Mouse (Mus musculus): ENCODE data around the gene Dnaja2. TPM values are rescaled to one million over a fixed set of nuclear protein-coding genes. Genes with fewer than 3 reads are reported as not detected.
A peak's percentile ranks its signal among the peaks of the same experiment; 100 is the strongest.

The Dnaja2 gene
- polyA plus RNA-seq, 1 experiment from 2014 or later: 206 TPM

DNA sequence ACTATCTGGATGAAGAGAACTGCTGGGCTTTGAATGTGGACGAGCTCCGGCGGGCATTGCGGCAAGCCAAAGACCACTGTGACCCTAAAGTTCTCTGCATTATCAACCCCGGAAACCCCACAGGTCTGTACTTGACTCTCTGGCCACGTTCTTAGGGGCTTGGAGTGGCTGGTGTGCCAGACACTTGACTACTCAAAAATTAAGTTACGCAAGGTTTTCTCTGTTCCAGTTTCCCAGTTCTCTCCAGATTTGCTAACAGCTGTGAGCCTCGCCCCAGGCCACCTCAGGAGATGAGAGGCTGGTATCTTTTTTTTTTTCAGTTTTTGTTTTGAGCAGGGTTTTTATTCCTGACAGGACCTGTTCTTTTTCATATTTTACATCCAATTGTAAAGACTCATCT, 42.9 kb downstream of the Dnaja2 start:
- no peaks in the 10 kb centered on the region for H3K4me1 ChIP-seq
- WGBS: 94% methylated on average over 8 of the region's 8 CpGs
- no peaks in the 10 kb centered on the region for H3K9me3 ChIP-seq
- no peak overlapping the region for H3K27ac ChIP-seq
- H3K27me3 ChIP-seq (ENCODE audit: poor library complexity, severe bottlenecking): no peaks in the 10 kb centered on the region
- no peak for DNase-seq (ENCODE audit: extremely low spot score, low spot score)
- no peak overlapping the region for H3K4me3 ChIP-seq
- H3K36me3 ChIP-seq (replicated peaks): peaks cover 96% of the 10 kb centered on the region

DNA sequence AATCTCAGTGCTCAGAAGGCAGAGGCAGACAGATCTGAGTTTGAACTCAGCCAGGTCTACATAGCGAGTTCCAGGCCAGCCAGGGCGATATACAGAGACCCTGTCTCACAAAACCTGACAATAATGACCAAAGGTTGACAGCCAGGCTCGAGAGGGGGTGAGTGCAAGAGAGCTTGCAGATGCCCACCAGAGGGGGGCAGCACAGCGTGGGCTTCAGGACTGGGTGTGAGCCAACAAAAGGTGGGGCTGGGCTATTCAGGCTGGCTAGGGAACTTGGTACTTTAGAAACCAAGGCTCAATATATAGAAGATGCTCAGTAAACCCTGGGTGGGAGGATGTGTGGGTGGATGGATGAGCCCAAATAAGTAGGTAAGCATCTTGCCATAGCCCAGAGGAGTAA, 46.5 kb downstream of the Dnaja2 start:
- Histone ChIP-seq H3K4me1 (peaks cover 5% of the 10 kb centered on the region; the same call in 1 of the 2 replicates), H3K27ac (no peak overlapping the region), H3K9me3 (no peaks in the 10 kb centered on the region), H3K27me3 (ENCODE audit: poor library complexity, severe bottlenecking) (no peaks in the 10 kb centered on the region), H3K4me3 (no peak overlapping the region), H3K36me3 (replicated peaks) (peaks cover 96% of the 10 kb centered on the region)
- no peak for DNase-seq (ENCODE audit: extremely low spot score, low spot score)
- 76% methylated on average over 4 of the region's 4 CpGs for WGBS

- WGBS: 81% methylated on average over 4 of the region's 4 CpGs
- DNase-seq (ENCODE audit: extremely low spot score, low spot score): no peak
- H3K4me3 ChIP-seq: no peak overlapping the region
- H3K27me3 ChIP-seq (ENCODE audit: poor library complexity, severe bottlenecking): no peaks in the 10 kb centered on the region
- no peaks in the 10 kb centered on the region for H3K9me3 ChIP-seq
- H3K27ac ChIP-seq: no peak overlapping the region
- H3K4me1 ChIP-seq: peaks cover 13% of the 10 kb centered on the region
- peaks cover 84% of the 10 kb centered on the region for H3K36me3 ChIP-seq (replicated peaks)
These were observed 48.5 kb downstream of the Dnaja2 start for GRCm38 (mm10) chr8:85506620-85507019.

DNA sequence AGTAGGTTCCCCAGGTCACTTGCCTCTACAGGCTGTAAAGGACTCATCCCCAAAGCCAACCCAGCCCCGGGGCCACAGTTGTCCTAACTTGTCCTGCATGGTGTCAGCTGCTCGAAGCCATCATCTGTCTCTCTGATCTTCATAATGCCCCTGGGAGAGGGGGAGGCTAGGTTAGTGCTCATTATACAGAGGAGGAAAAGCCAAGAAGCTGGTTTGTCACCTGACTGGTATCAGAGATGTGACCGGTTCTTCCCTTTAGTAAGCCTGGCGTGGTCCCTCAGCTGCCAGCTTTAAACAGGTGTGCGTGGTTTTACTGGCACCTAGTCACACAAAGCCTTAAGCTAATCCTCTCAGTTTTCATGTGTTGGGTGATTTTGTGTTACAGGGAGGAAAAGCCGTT, 50.4 kb downstream of the Dnaja2 start:
- H3K27me3 ChIP-seq (ENCODE audit: poor library complexity, severe bottlenecking): no peaks in the 10 kb centered on the region
- peaks cover 68% of the 10 kb centered on the region for H3K36me3 ChIP-seq (replicated peaks)
- WGBS: 90% methylated on average over 6 of the region's 6 CpGs
- no peak overlapping the region for H3K27ac ChIP-seq
- peaks cover 13% of the 10 kb centered on the region for H3K4me1 ChIP-seq
- H3K4me3 ChIP-seq: no peak overlapping the region
- H3K9me3 ChIP-seq: no peaks in the 10 kb centered on the region
- DNase-seq (ENCODE audit: extremely low spot score, low spot score): no peak

DNA sequence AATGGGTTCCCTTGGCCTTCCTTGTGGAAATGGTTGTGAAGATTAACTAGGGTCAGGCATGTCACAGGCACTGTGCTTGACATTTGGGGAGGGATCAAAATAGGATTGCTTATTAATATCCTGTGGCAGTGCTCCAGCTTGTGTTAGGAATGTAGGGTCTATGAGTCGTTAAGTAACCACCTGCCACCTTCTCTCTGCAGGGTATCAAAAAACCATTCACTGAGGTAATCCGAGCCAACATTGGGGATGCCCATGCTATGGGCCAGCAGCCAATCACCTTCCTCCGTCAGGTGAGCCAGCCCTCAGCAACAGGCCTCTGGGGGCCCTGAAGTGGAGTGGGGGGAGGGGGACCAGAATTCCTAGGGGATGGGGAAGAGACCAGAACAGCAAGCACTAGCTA, 52.1 kb downstream of the Dnaja2 start:
- DNase-seq (ENCODE audit: extremely low spot score, low spot score): no peak
- WGBS: 44% methylated on average over 3 of the region's 3 CpGs
- Histone ChIP-seq H3K27me3 (ENCODE audit: poor library complexity, severe bottlenecking) (no peaks in the 10 kb centered on the region), H3K4me1 (peaks cover 24% of the 10 kb centered on the region), H3K36me3 (replicated peaks) (peaks cover 52% of the 10 kb centered on the region), H3K4me3 (no peak overlapping the region), H3K27ac (no peak overlapping the region), H3K9me3 (no peaks in the 10 kb centered on the region)

DNA sequence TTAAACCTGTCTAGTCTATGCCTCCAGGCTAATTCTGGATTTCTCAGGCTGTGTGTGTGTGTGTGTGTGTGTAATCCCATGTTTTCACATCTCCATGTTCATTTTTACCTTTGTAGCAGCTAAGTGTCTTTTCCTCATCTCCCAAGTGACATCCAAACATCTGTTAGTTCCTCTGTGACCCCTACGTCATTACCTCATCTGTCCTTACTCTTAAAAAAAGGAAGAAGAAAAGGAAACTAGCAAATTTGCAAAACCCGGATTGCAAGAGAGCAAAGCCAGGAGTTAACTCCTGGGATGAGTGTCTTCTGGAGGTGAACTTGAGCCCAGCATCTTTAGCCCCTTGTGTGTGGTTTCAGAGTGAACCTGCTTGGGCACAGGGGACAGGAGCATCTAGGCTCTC, 52.8 kb downstream of the Dnaja2 start:
- DNase-seq (ENCODE audit: extremely low spot score, low spot score): no peak
- Histone ChIP-seq H3K36me3 (replicated peaks) (peaks cover 45% of the 10 kb centered on the region), H3K4me1 (peaks cover 24% of the 10 kb centered on the region), H3K27me3 (ENCODE audit: poor library complexity, severe bottlenecking) (no peaks in the 10 kb centered on the region), H3K27ac (no peak overlapping the region), H3K9me3 (no peaks in the 10 kb centered on the region), H3K4me3 (no peak overlapping the region)
- 79% methylated on average over 2 of the region's 2 CpGs for WGBS

DNA sequence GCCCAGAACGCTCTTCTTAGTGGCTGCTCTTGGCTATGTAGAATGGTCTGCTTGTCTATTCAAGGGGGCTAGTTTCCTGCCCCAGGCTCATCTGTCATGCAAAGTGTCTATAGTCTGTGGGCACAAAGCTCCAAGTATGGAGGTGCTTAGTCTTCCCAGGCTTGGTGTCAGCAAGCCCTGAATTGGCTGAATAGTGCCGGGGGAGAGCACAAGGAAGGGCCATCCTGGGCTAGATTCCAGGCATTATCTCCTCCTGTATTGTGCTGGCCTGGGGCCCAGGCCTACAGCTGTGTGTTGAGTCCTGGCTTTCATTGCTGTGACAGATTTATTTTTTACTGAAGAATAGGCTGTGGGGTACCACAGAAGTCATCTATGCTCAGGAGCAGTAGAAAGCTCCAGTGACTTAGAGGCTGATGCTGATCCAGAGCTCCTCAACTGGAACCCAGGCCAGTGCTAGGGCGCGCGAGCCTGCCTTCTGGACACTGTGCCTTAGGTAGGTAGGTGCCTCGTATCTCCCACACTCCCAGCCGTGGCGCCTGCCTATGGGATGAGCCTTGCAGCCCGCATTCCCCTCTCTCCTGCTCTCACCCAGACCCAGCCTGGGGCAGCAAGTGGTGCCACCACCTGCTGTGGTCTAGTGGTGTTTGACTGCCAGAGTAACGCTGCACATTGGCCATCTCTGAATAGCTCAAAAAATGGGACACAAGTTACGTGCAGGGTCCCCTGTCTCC, 54.0 kb downstream of the Dnaja2 start:
- H3K4me1 ChIP-seq: peaks cover 21% of the 10 kb centered on the region
- H3K9me3 ChIP-seq: no peaks in the 10 kb centered on the region
- no peak overlapping the region for H3K27ac ChIP-seq
- peaks cover 40% of the 10 kb centered on the region for H3K36me3 ChIP-seq (replicated peaks)
- H3K27me3 ChIP-seq (ENCODE audit: poor library complexity, severe bottlenecking): no peaks in the 10 kb centered on the region
- no peak overlapping the region for H3K4me3 ChIP-seq
- 81% methylated on average over 11 of the region's 11 CpGs for WGBS
- no peak for DNase-seq (ENCODE audit: extremely low spot score, low spot score)

DNA sequence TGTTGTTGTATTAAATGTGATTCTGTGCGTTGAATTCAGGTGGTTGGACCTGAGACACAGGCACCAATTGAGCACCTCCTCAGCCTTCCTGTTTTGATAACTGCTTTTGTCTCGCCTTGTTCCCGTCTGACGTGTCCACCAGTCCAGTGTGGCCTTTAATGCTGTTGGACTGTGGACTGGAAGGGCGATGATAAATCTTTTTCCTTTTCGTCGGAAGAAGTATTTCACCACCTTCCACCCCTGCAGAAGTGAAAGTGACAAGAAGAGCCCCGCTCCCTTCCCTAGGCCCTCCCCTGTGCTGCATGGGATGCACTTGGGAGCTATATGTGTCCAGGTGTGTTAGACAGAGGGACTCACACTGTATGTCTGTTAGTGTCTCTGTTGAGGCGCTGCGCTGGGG, 54.7 kb downstream of the Dnaja2 start:
- no peaks in the 10 kb centered on the region for H3K9me3 ChIP-seq
- peaks cover 34% of the 10 kb centered on the region for H3K36me3 ChIP-seq (replicated peaks)
- 96% methylated on average over 10 of the region's 10 CpGs for WGBS
- peaks cover 22% of the 10 kb centered on the region for H3K4me1 ChIP-seq
- DNase-seq (ENCODE audit: extremely low spot score, low spot score): no peak
- H3K4me3 ChIP-seq: no peak overlapping the region
- H3K27me3 ChIP-seq (ENCODE audit: poor library complexity, severe bottlenecking): no peaks in the 10 kb centered on the region
- no peak overlapping the region for H3K27ac ChIP-seq

GRCm38 (mm10) chr8:85498577-85498976, 56.6 kb downstream of the Dnaja2 start:
- Histone ChIP-seq H3K4me1 (peaks cover 26% of the 10 kb centered on the region), H3K27ac (no peak overlapping the region), H3K9me3 (no peaks in the 10 kb centered on the region), H3K36me3 (replicated peaks) (peaks cover 22% of the 10 kb centered on the region), H3K4me3 (no peak overlapping the region), H3K27me3 (ENCODE audit: poor library complexity, severe bottlenecking) (peaks cover 6% of the 10 kb centered on the region)
- DNase-seq (ENCODE audit: extremely low spot score, low spot score): no peak
- WGBS: 18% methylated on average over 2 of the region's 2 CpGs

GRCm38 (mm10) chr8:85496778-85497177, 58.4 kb downstream of the Dnaja2 start:
- H3K27ac ChIP-seq: no peak overlapping the region
- H3K4me3 ChIP-seq: no peak overlapping the region
- peaks cover 15% of the 10 kb centered on the region; the same call in 1 of the 2 replicates for H3K36me3 ChIP-seq (replicated peaks)
- WGBS: 91% methylated on average over 4 of the region's 4 CpGs
- peaks cover 12% of the 10 kb centered on the region for H3K27me3 ChIP-seq (ENCODE audit: poor library complexity, severe bottlenecking)
- DNase-seq (ENCODE audit: extremely low spot score, low spot score): no peak
- H3K9me3 ChIP-seq: no peaks in the 10 kb centered on the region
- peaks cover 30% of the 10 kb centered on the region for H3K4me1 ChIP-seq

DNA sequence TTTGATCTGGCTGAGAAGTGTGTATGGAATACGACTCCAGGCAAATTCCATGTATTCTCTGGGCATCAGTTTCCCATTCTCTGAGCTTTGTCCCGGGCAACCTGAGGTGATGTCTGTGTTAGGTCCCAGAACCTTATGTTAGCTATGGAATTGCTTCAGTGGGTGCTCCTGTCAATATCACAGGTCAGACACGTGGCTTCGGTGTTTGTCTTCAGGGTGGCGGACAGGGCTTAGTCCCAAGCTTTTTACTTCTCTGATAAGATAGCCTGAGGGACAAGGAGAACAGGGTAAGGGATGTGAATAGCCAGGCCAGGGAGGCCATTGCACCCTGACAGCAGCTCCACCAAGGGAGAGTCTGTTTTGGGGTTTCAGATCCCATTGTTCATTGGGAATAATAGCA, 59.0 kb downstream of the Dnaja2 start:
- no peak overlapping the region for H3K4me3 ChIP-seq
- peaks cover 35% of the 10 kb centered on the region for H3K4me1 ChIP-seq
- no peaks in the 10 kb centered on the region for H3K9me3 ChIP-seq
- 84% methylated on average over 5 of the region's 5 CpGs for WGBS
- H3K27me3 ChIP-seq (ENCODE audit: poor library complexity, severe bottlenecking): peaks cover 12% of the 10 kb centered on the region
- DNase-seq (ENCODE audit: extremely low spot score, low spot score): no peak
- no peak overlapping the region for H3K27ac ChIP-seq
- H3K36me3 ChIP-seq (replicated peaks): peaks cover 15% of the 10 kb centered on the region; the same call in 1 of the 2 replicates

- H3K4me3 ChIP-seq: peak overlapping the region; percentile 82
- DNase-seq (ENCODE audit: extremely low spot score, low spot score): no peak
- H3K4me1 ChIP-seq: peaks cover 25% of the 10 kb centered on the region
- peaks cover 13% of the 10 kb centered on the region; the same call in 1 of the 2 replicates for H3K36me3 ChIP-seq (replicated peaks)
- H3K9me3 ChIP-seq: no peaks in the 10 kb centered on the region
- peak overlapping the region; percentile 81 for H3K27ac ChIP-seq
- 7% methylated on average over 48 of the region's 49 CpGs for WGBS
- peaks cover 12% of the 10 kb centered on the region for H3K27me3 ChIP-seq (ENCODE audit: poor library complexity, severe bottlenecking)
These were observed 61.9 kb downstream of the Dnaja2 start for GRCm38 (mm10) chr8:85492940-85493931.
